Mouse (Mus musculus) splenic B cell, adult 2 months (primary cell): ENCODE measurements around the gene Dab1.

Experiments
- DNase-seq: peaks from one replicate; pipeline ENCODE4 v3.0.0-alpha.2; 2011; ENCODE audit warnings: low read depth, low spot score
- H3K27me3 ChIP-seq: 2 replicates; pipeline ENCODE4 v1.6.1; 2012; ENCODE audit warnings: mild to moderate bottlenecking, low read length, moderate library complexity, mixed read lengths; ENCODE audit not compliant: control insufficient read depth, poor library complexity, insufficient read depth, severe bottlenecking
- H3K36me3 ChIP-seq: 2 replicates; pipeline ENCODE4 v1.6.1; 2012; ENCODE audit warnings: mild to moderate bottlenecking, low read length, moderate library complexity, mixed read lengths; ENCODE audit not compliant: control insufficient read depth, poor library complexity, insufficient read depth, severe bottlenecking

The Dab1 gene

DNA sequence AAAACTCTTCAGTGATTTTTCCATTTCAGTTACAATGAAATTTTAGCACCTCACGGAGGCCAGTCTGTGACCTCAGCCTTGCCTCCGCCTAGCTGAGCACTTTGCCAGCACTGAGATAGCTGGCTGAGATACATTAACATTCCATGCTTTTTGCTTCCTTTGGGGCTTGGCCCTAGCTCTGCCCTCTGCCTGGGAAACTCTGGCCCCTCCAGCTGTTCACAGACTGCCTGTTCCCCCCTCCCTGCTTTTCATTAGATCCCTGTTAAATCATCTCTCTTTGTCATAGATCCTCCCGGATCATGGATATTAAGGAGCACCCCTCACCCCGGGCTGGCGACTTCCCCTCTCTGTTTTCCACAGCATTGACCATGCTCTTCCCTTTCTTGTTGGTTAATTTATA, 307.5 kb downstream of the Dab1 start:
- H3K27me3 ChIP-seq, result no peaks in the 10 kb centered on the region
- DNase-seq, result no peak
- no peaks in the 10 kb centered on the region for H3K36me3 ChIP-seq

DNA sequence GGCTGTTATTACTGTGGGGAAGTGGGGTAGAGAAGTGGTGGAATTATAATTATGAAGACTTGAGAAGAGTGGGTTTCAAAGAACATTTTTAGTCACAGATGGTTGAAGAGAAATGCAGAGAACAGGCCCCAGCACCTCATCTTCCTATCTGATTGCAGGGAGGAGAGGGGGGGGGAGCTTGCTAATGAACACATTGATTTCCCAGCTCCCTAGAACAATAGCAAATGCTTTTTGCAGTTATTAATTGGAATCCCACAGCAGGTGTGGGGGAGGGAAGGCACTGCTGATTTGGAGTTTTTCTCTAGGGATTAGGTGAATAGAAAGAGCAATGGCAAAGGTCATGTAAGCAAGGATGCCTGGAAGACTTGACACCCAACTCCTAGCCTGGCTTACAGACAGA, 310.5 kb downstream of the Dab1 start:
- Histone ChIP-seq H3K36me3 (no peaks in the 10 kb centered on the region), H3K27me3 (no peaks in the 10 kb centered on the region)
- DNase-seq, result no peak

GRCm38 (mm10) chr4:103934364-103934763, 315.2 kb downstream of the Dab1 start:
- no peak for DNase-seq
- no peaks in the 10 kb centered on the region for H3K27me3 ChIP-seq
- no peaks in the 10 kb centered on the region for H3K36me3 ChIP-seq

DNA sequence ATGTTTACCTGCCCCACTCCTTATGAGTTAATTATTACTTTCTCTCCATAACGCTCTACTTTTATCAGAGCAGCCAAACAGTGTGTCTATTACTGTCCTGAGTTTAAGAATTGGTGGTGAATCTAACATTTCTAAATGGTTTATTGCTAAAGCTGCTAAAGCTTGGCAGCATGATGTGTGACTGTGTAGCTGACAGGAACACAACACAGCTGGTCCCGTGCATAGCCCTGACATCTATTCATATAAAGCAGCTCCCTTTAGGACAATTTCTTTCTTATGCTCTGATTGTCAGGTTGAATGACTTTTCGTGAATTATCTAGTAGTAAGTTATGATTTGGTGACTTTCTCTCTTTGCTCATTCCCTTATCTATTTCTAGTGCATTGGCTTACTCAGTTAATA, 329.1 kb downstream of the Dab1 start:
- H3K27me3 ChIP-seq, result no peaks in the 10 kb centered on the region
- no peak for DNase-seq
- H3K36me3 ChIP-seq, result no peaks in the 10 kb centered on the region

DNA sequence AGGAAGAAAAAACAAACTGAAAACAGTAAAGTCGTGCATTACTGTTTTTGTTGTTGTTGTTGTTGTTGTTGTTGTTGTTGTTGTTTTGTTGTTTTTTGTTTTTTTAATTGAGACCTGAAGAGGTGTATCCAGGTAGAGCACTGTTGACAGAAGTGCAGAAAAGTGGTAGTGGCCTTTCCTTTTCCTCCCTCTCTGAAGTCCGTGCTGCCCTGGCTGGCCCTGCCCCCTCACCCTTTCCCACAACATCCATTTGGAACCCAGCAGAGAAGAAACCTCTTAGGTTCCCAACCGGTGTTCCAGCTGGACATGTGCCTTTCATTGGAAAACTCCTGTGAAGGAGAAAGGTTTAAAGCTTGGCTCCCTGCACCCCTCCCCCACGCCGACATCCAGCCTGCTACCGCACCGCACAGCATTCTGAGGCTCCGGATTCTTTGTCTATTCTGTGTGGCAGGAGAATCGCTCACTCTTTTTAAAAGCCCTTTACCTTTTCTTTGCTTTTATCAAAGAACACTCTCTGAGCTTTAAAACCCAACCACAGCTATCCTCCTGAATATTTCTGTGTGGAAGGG, 334.6 kb downstream of the Dab1 start:
- no peak for DNase-seq
- Histone ChIP-seq H3K36me3 (no peaks in the 10 kb centered on the region), H3K27me3 (no peaks in the 10 kb centered on the region)

DNA sequence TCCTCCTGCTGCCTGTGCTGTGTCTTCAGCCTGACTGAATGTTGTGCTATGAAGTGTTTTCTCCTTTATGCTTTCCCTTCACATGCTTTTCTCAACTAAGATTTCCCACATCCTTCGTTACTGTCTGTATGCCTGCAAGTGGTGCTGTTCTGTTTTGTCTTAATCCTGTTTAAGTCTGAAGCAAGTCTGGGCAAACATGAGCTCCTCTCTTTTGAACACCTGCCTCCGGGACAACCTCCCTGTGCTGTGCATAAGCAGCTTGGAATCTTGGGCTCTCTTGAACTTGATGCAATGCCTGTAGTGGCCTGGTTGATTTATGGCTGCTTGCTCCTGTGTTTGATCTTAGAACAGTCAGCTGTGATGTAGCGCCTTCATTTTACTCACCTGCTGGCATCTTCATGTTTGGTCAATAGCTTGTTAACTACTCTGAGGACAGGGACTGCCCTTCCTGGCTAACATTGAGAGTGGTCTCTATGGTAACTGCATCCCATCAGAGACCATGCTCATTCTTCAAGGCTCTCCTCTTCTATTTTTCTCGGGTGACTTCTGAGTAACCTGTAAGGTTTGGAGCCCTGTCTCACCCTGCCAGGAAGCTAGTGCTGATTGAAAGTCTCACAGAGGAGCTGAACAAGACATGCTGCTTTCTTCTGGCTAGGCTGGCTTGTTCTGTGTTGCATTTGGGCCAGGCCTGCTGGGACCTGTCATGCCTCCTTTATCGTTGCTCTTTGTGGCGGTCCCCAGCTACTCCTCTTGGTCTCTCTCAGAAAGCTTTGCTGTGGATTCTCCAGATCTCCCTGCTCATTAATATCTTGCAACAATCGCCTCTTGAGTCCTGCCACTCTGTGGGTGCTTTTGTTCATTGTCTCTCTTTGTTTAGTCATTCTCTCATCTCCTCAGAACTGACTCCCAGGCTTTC, 342.2 kb downstream of the Dab1 start:
- H3K27me3 ChIP-seq, result no peaks in the 10 kb centered on the region

GRCm38 (mm10) chr4:103969906-103970305, 350.7 kb downstream of the Dab1 start:
- Histone ChIP-seq H3K36me3 (no peaks in the 10 kb centered on the region), H3K27me3 (no peaks in the 10 kb centered on the region)
- DNase-seq, result no peak

More for the DNA sequence above, 342.2 kb downstream of the Dab1 start:
- no peaks in the 10 kb centered on the region for H3K36me3 ChIP-seq
- DNase-seq, result no peak

DNA sequence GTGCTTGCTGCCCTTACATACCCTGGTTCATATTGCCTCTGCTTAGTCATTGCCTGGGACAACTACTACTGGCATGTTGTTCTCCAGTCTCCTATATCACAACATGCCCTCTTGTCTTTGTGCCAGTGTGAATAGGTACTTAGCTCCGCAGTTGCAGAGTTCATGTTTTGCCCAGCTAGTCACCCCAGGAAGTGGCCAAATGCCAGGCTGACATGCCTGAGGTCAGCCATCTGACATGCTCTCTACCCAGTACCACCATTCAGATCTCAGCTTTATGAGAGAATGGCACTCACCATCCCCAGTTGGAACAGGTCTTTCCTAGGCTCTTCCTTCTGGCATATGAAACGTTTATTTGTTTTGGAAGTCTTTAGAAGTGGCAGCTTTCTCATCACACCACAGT, 355.4 kb downstream of the Dab1 start:
- no peak for DNase-seq
- Histone ChIP-seq H3K27me3 (no peaks in the 10 kb centered on the region), H3K36me3 (no peaks in the 10 kb centered on the region)

DNA sequence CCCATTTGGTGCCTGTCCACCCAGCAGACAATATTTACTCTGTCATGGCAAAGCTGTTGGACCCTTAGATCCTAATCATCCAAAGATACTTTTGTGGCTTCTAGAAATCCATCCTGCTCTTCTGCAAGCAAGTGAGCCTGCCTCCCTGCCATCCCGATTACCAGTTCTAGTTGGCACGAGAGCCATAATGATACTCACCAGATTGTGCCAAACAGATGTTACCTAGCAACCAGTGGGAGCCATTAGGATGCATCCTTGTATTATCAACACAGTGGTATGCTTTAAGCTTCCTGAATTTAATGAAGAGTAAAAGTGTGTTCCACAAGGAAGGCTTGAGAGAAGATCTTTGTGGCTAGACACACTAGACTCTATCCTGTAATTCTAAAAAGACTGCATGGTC, 355.8 kb downstream of the Dab1 start:
- H3K36me3 ChIP-seq, result no peaks in the 10 kb centered on the region
- H3K27me3 ChIP-seq, result no peaks in the 10 kb centered on the region
- DNase-seq, result no peak

DNA sequence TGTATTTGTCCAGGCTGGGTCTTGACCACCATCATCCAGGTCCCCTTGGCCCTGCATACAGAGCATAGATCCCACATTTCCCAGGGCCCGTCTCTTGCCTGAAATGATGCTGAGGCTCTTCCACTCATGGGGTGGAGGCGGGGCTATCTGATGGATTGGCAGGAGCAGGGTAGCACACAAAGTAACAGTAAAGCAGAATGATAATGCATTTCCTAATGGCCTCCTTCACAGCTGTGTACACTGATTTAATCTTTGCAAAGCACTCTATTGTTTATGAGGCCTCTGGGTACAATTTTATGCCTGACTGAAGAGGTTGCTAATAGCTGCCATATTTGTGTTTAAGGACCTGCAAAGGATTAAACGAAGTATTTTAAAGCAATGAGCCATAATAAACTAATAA, 374.7 kb downstream of the Dab1 start:
- Histone ChIP-seq H3K27me3 (no peaks in the 10 kb centered on the region), H3K36me3 (no peaks in the 10 kb centered on the region)
- DNase-seq, result no peak

DNA sequence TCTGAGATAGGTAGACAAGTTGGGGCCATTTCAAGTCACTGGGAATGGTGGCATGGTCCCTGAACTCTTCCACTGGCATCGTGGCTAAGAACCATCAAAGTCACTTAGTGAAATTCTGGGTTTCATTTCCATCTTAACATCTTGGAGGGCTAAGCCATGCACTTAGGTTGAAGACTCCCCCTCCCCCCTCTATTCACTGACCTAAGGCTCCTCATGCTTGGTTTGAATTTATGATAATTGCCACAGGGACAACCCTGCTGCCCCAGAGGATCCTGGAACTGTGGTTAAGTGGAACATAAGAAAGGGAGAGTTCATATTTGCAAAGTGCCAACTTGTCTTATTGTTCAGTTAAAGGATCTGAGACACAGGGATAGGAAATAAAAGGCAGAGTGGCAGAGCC, 375.2 kb downstream of the Dab1 start:
- Histone ChIP-seq H3K27me3 (no peaks in the 10 kb centered on the region), H3K36me3 (no peaks in the 10 kb centered on the region)
- no peak for DNase-seq

DNA sequence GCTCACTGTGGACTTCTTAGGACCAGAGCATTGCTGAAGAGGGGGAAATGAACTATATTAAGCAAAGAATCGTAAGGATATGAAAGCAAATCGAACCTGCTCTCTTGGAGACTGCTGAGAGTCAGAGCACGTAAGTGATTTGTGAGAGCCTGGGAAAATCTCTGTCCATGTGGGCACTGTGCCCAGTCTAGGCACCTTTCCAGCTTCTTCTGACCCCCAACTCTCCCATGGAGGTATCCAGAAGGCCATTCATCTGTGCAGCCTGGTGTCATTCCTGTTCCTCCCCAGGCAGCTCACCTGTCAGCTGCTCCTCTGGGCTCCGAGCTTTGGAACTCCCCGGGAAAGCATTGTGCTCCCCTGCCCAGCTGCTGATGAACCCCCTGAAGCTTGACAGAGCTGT, 389.2 kb downstream of the Dab1 start:
- H3K36me3 ChIP-seq, result no peaks in the 10 kb centered on the region
- no peak for DNase-seq
- H3K27me3 ChIP-seq, result no peaks in the 10 kb centered on the region

GRCm38 (mm10) chr4:104011683-104012082, 392.5 kb downstream of the Dab1 start:
- Histone ChIP-seq H3K36me3 (no peaks in the 10 kb centered on the region), H3K27me3 (no peaks in the 10 kb centered on the region)
- DNase-seq, result no peak

- DNase-seq, result no peak
- Histone ChIP-seq H3K36me3 (no peaks in the 10 kb centered on the region), H3K27me3 (no peaks in the 10 kb centered on the region)
These were observed 393.0 kb downstream of the Dab1 start for GRCm38 (mm10) chr4:104012150-104012549.

DNA sequence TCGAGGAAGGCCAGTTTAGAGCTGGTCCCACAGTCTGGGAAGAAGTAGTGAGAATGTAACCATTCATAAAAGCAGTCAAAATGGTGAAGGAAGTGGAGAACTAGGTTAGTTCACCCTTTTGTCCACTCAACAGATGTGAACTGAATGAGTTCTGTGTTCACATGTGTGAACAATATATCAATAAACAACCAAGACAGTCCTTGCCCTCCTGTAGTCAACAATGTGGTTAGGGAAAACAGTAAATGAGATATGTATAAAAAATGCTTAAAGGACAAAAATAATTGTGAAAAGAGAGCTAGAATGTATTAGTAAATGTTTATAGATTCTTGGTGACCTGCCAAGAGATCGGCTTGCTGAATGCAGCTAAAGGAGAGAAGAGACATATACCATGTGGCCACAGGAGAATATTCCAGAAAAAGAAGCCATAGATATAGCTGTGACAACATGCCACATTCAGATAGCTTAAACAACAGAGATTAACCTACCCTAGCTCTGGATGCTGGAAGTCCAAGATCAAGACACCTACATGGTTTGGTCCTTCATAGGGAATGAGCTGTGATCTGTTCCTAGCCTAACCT, 406.0 kb downstream of the Dab1 start:
- no peak for DNase-seq
- Histone ChIP-seq H3K36me3 (no peaks in the 10 kb centered on the region), H3K27me3 (no peaks in the 10 kb centered on the region)
